Mouse (Mus musculus): ENCODE measurements around the gene Hlf. TPM values are rescaled to one million over a fixed set of nuclear protein-coding genes. Genes with fewer than 3 reads are reported as not detected.

Gene Hlf
- polyA plus RNA-seq, 1 experiment from 2014 or later, result 1.3 TPM

GRCm38 (mm10) chr11:90352696-90353095 is 38.0 kb downstream of the Hlf start:
- Histone ChIP-seq H3K27ac (no peak overlapping the region), H3K9me3 (no peaks in the 10 kb centered on the region), H3K9ac (no peak overlapping the region), H3K27me3 (0 out of 2 replicates have a peak, but pooled peaks cover 3% of the 10 kb centered on the region), H3K4me2 (replicated peaks) (no peak overlapping the region), H3K4me1 (peaks cover 33% of the 10 kb centered on the region), H3K36me3 (no peaks in the 10 kb centered on the region), H3K4me3 (no peak overlapping the region)
- 82% methylated on average over 7 of the region's 7 CpGs for WGBS
- no peak for ATAC-seq (ENCODE audit: low FRiP score, low read depth)

GRCm38 (mm10) chr11:90350153-90350512 is 40.6 kb downstream of the Hlf start:
- Histone ChIP-seq H3K9ac (no peak overlapping the region), H3K27me3 (0 out of 2 replicates have a peak, but pooled peaks cover 3% of the 10 kb centered on the region), H3K4me1 (peaks cover 8% of the 10 kb centered on the region), H3K4me2 (replicated peaks) (no peak overlapping the region), H3K4me3 (no peak overlapping the region), H3K9me3 (0 out of 2 replicates have a peak, but pooled peaks cover 4% of the 10 kb centered on the region), H3K27ac (no peak overlapping the region), H3K36me3 (no peaks in the 10 kb centered on the region)
- 62% methylated on average over 4 of the region's 4 CpGs for WGBS
- ATAC-seq (ENCODE audit: low FRiP score, low read depth), result no peak

- ATAC-seq (ENCODE audit: low FRiP score, low read depth), result no peak
- Histone ChIP-seq H3K4me2 (replicated peaks) (no peak overlapping the region), H3K4me3 (no peak overlapping the region), H3K9me3 (0 out of 2 replicates have a peak, but pooled peaks cover 4% of the 10 kb centered on the region), H3K27me3 (0 out of 2 replicates have a peak, but pooled peaks cover 3% of the 10 kb centered on the region), H3K9ac (no peak overlapping the region), H3K27ac (no peak overlapping the region), H3K4me1 (peaks cover 5% of the 10 kb centered on the region), H3K36me3 (no peaks in the 10 kb centered on the region)
- 78% methylated on average over 6 of the region's 6 CpGs for WGBS
These were observed 41.1 kb downstream of the Hlf start for GRCm38 (mm10) chr11:90349486-90350152.

GRCm38 (mm10) chr11:90347667-90348459 is 42.8 kb downstream of the Hlf start:
- no peak for ATAC-seq (ENCODE audit: low FRiP score, low read depth)
- H3K4me3 ChIP-seq, result no peak overlapping the region
- H3K9ac ChIP-seq, result no peak overlapping the region
- H3K4me2 ChIP-seq (replicated peaks), result no peak overlapping the region
- H3K4me1 ChIP-seq, result peaks cover 5% of the 10 kb centered on the region
- H3K27me3 ChIP-seq, result no peaks in the 10 kb centered on the region
- H3K27ac ChIP-seq, result peak overlapping the region; percentile 39; the same call in 1 of the 2 replicates
- 0 out of 2 replicates have a peak, but pooled peaks cover 4% of the 10 kb centered on the region for H3K9me3 ChIP-seq
- 63% methylated on average over 13 of the region's 13 CpGs for WGBS
- H3K36me3 ChIP-seq, result no peaks in the 10 kb centered on the region

GRCm38 (mm10) chr11:90345746-90346145 is 44.9 kb downstream of the Hlf start:
- WGBS, result 90% methylated on average over 11 of the region's 11 CpGs
- Histone ChIP-seq H3K27ac (no peak overlapping the region), H3K9ac (no peak overlapping the region), H3K4me3 (no peak overlapping the region), H3K4me2 (replicated peaks) (no peak overlapping the region), H3K27me3 (no peaks in the 10 kb centered on the region), H3K4me1 (peaks cover 5% of the 10 kb centered on the region), H3K9me3 (0 out of 2 replicates have a peak, but pooled peaks cover 4% of the 10 kb centered on the region), H3K36me3 (no peaks in the 10 kb centered on the region)
- no peak for ATAC-seq (ENCODE audit: low FRiP score, low read depth)

GRCm38 (mm10) chr11:90342858-90343257 is 47.8 kb downstream of the Hlf start:
- H3K9me3 ChIP-seq, result 0 out of 2 replicates have a peak, but pooled peaks cover 4% of the 10 kb centered on the region
- WGBS, result 84% methylated on average over 5 of the region's 5 CpGs
- H3K4me2 ChIP-seq (replicated peaks), result no peak overlapping the region

GRCm38 (mm10) chr11:90342267-90342666 is 48.4 kb downstream of the Hlf start:
- Histone ChIP-seq H3K4me1 (no peaks in the 10 kb centered on the region), H3K9me3 (0 out of 2 replicates have a peak, but pooled peaks cover 4% of the 10 kb centered on the region), H3K27ac (no peak overlapping the region), H3K27me3 (no peaks in the 10 kb centered on the region), H3K4me2 (replicated peaks) (no peak overlapping the region), H3K9ac (no peak overlapping the region), H3K4me3 (no peak overlapping the region), H3K36me3 (no peaks in the 10 kb centered on the region)
- no peak for ATAC-seq (ENCODE audit: low FRiP score, low read depth)
- WGBS, result 81% methylated on average over 5 of the region's 5 CpGs

More at GRCm38 (mm10) chr11:90342858-90343257, 47.8 kb downstream of the Hlf start:
- Histone ChIP-seq H3K27me3 (no peaks in the 10 kb centered on the region), H3K4me1 (peaks cover 2% of the 10 kb centered on the region; the same call in 1 of the 2 replicates), H3K9ac (no peak overlapping the region), H3K27ac (no peak overlapping the region), H3K4me3 (no peak overlapping the region), H3K36me3 (no peaks in the 10 kb centered on the region)
- no peak for ATAC-seq (ENCODE audit: low FRiP score, low read depth)

GRCm38 (mm10) chr11:90340836-90341235 is 49.9 kb downstream of the Hlf start:
- 91% methylated on average over 13 of the region's 13 CpGs for WGBS
- no peaks in the 10 kb centered on the region for H3K36me3 ChIP-seq
- no peak overlapping the region for H3K4me2 ChIP-seq (replicated peaks)
- H3K27me3 ChIP-seq, result no peaks in the 10 kb centered on the region
- H3K4me1 ChIP-seq, result no peaks in the 10 kb centered on the region
- H3K4me3 ChIP-seq, result no peak overlapping the region
- no peaks in the 10 kb centered on the region for H3K9me3 ChIP-seq
- no peak overlapping the region for H3K9ac ChIP-seq
- no peak for ATAC-seq (ENCODE audit: low FRiP score, low read depth)
- H3K27ac ChIP-seq, result no peak overlapping the region

GRCm38 (mm10) chr11:90334816-90335215 is 55.9 kb downstream of the Hlf start:
- Histone ChIP-seq H3K9ac (no peak overlapping the region), H3K36me3 (no peaks in the 10 kb centered on the region), H3K27ac (no peak overlapping the region), H3K4me2 (replicated peaks) (no peak overlapping the region), H3K4me1 (no peaks in the 10 kb centered on the region), H3K27me3 (no peaks in the 10 kb centered on the region), H3K9me3 (no peaks in the 10 kb centered on the region), H3K4me3 (no peak overlapping the region)
- 71% methylated on average over 1 of the region's 1 CpGs for WGBS
- ATAC-seq (ENCODE audit: low FRiP score, low read depth), result no peak

GRCm38 (mm10) chr11:90332737-90333136 is 58.0 kb downstream of the Hlf start:
- 76% methylated on average over 4 of the region's 4 CpGs for whole genome bisulfite sequencing
- ATAC-seq (ENCODE audit: low FRiP score, low read depth), result no peak
- Histone ChIP-seq H3K36me3 (no peaks in the 10 kb centered on the region), H3K27ac (no peak overlapping the region), H3K4me2 (replicated peaks) (no peak overlapping the region), H3K9me3 (no peaks in the 10 kb centered on the region), H3K27me3 (no peaks in the 10 kb centered on the region), H3K4me3 (no peak overlapping the region), H3K9ac (no peak overlapping the region), H3K4me1 (no peaks in the 10 kb centered on the region)

- ATAC-seq (ENCODE audit: low FRiP score, low read depth), result no peak
- Histone ChIP-seq H3K27ac (no peak overlapping the region), H3K4me1 (no peaks in the 10 kb centered on the region), H3K36me3 (no peaks in the 10 kb centered on the region), H3K27me3 (no peaks in the 10 kb centered on the region), H3K9me3 (no peaks in the 10 kb centered on the region), H3K4me2 (replicated peaks) (no peak overlapping the region), H3K9ac (no peak overlapping the region), H3K4me3 (no peak overlapping the region)
- WGBS, result 87% methylated on average over 9 of the region's 9 CpGs
These were observed 60.4 kb downstream of the Hlf start for GRCm38 (mm10) chr11:90330202-90330694.

- H3K27ac ChIP-seq, result no peak overlapping the region
- no peaks in the 10 kb centered on the region for H3K36me3 ChIP-seq
- ATAC-seq (ENCODE audit: low FRiP score, low read depth), result no peak
- 68% methylated on average over 1 of the region's 1 CpGs for WGBS
- no peak overlapping the region for H3K4me3 ChIP-seq
- H3K27me3 ChIP-seq, result no peaks in the 10 kb centered on the region
- H3K4me1 ChIP-seq, result no peaks in the 10 kb centered on the region; the same call in 1 of the 2 replicates
- no peak overlapping the region for H3K4me2 ChIP-seq (replicated peaks)
- no peak overlapping the region for H3K9ac ChIP-seq
- no peaks in the 10 kb centered on the region for H3K9me3 ChIP-seq
These were observed 63.9 kb downstream of the Hlf start for GRCm38 (mm10) chr11:90326836-90327235.

All from limb, embryonic 13.5 days (tissue).